Mouse (Mus musculus) CH12.LX (cell line): ENCODE results near the gene Spata25. TPM values are rescaled to one million over a fixed set of nuclear protein-coding genes. Genes with fewer than 3 reads are reported as not detected.

Experiments used
- DNase-seq: peaks from one replicate; pipeline ENCODE4 v3.0.0-alpha.2; 2013; ENCODE audit errors: extremely low read depth
- H3K27ac ChIP-seq: 2 replicates; pipeline ENCODE4 v1.5.1; 2012; ENCODE audit warnings: low read depth, mild to moderate bottlenecking, control low read depth, moderate library complexity; ENCODE audit not compliant: insufficient read depth
- H3K27me3 ChIP-seq: replicated peaks from 2 replicates; pipeline ENCODE3; 2012; ENCODE audit warnings: inconsistent platforms
- H3K36me3 ChIP-seq, 2 experiments: replicated peaks in 1 of 2; 2 replicates each; pipeline versions ENCODE3 to v1.6.1; 2012; ENCODE audit warnings: inconsistent platforms in 1 of 2, low read length in 1 of 2, mild to moderate bottlenecking in 1 of 2, mixed read lengths in 1 of 2, moderate library complexity in 1 of 2; ENCODE audit not compliant: control insufficient read depth in 1 of 2, insufficient read depth in 1 of 2
- H3K4me1 ChIP-seq, 2 experiments: 2 replicates each; pipeline ENCODE4 v1.6.1; 2012; ENCODE audit warnings: inconsistent platforms in 1 of 2, moderate library complexity in 1 of 2; ENCODE audit not compliant: insufficient read depth in 2 of 2, control insufficient read depth in 1 of 2
- H3K4me2 ChIP-seq: 2 replicates; pipeline ENCODE4 v1.6.1; 2012; ENCODE audit warnings: low read depth, mild to moderate bottlenecking, control low read depth; ENCODE audit not compliant: poor library complexity, insufficient read depth, severe bottlenecking
- H3K4me3 ChIP-seq, 3 experiments: fragments of 150-350 bp in 1 of 3; sonication (generic) in 1 of 3; replicated peaks in 1 of 3; 2 replicates each; pipeline versions ENCODE3 to v1.5.1; 2011 to 2012; ENCODE audit warnings: low read depth in 2 of 3, low read length in 2 of 3, mild to moderate bottlenecking in 2 of 3, moderate library complexity in 2 of 3, control low read depth in 1 of 3, improper control_type of control experiment in 1 of 3, inconsistent platforms in 1 of 3, mixed read lengths in 1 of 3; ENCODE audit not compliant: poor library complexity in 1 of 3
- H3K79me2 ChIP-seq: replicated peaks from 2 replicates; pipeline ENCODE4 v1.6.1; 2012; ENCODE audit warnings: mild to moderate bottlenecking, moderate library complexity; ENCODE audit not compliant: control insufficient read depth, poor library complexity, insufficient read depth, severe bottlenecking; ENCODE audit errors: extremely low read depth
- H3K9ac ChIP-seq: 2 replicates; pipeline ENCODE4 v1.6.1; 2012; ENCODE audit warnings: low read depth, mild to moderate bottlenecking, control low read depth, moderate library complexity; ENCODE audit not compliant: insufficient read depth
- H3K9me3 ChIP-seq: replicated peaks from 2 replicates; pipeline ENCODE3; 2012; ENCODE audit warnings: low read length, inconsistent platforms, mixed read lengths
- BHLHE40 ChIP-seq: IDR thresholded peaks from 2 replicates; pipeline ENCODE4 v1.6.1; 2011; ENCODE audit warnings: mild to moderate bottlenecking, low read depth, low read length, improper control_type of control experiment
- CHD1 ChIP-seq: IDR thresholded peaks from 2 replicates; pipeline ENCODE4 v1.6.1; 2012; ENCODE audit warnings: low read depth, low read length, improper control_type of control experiment, inconsistent platforms
- EP300 ChIP-seq: IDR thresholded peaks from 2 replicates; pipeline ENCODE4 v1.6.1; 2011; ENCODE audit warnings: low read length, improper control_type of control experiment
- MAFK ChIP-seq: IDR thresholded peaks from 2 replicates; pipeline ENCODE4 v1.6.1; 2011; ENCODE audit warnings: low read length, improper control_type of control experiment; ENCODE audit not compliant: insufficient replicate concordance
- RCOR1 ChIP-seq: conservative IDR thresholded peaks from 2 replicates; pipeline ENCODE4 v1.6.1; 2012; ENCODE audit warnings: low read depth, mild to moderate bottlenecking, inconsistent platforms, low read length, improper control_type of control experiment
- TCF12 ChIP-seq: IDR thresholded peaks from 2 replicates; pipeline ENCODE4 v1.6.1; 2014; ENCODE audit warnings: low read depth, mild to moderate bottlenecking, inconsistent platforms, low read length, improper control_type of control experiment
- ZKSCAN1 ChIP-seq: IDR thresholded peaks from 2 replicates; pipeline ENCODE4 v1.6.1; 2012; ENCODE audit warnings: low read depth, inconsistent platforms, low read length, improper control_type of control experiment, borderline replicate concordance
- ZMIZ1 ChIP-seq: IDR thresholded peaks from 2 replicates; pipeline ENCODE4 v1.6.1; 2012; ENCODE audit warnings: low read depth, mild to moderate bottlenecking, inconsistent platforms, low read length, improper control_type of control experiment
- dilution Hi-C: fragments of 300-500 bp; cut with MboI; formaldehyde crosslinking; loops from 2 replicates; pipeline ENCODE4 v1.14.3; 2020; ENCODE audit warnings: low sequenced_read_pairs; ENCODE audit not compliant: extremely low pct_unique_long_range_greater_than_20kb, extremely low pct_ligation_motif_present
- in situ Hi-C: fragments of 300-500 bp; cut with MboI; formaldehyde crosslinking; loops from 3 replicates; pipeline ENCODE4 v1.14.3; 2019; ENCODE audit warnings: low sequenced_read_pairs, low pct_ligation_motif_present, low pct_unique_long_range_greater_than_20kb, mixed read lengths
- polyA plus RNA-seq: library from polyadenylated mRNA; unstranded; fragments of >175 nt; gene quantifications from 2 replicates; pipeline ENCODE4 v1.2.1, GENCODE M21; 2012; ENCODE audit warnings: low read depth; ENCODE audit not compliant: insufficient read length
- total RNA-seq, 2 experiments: library from RNA; depleted of rRNA; stranded (reverse); fragments of 300-350 nt in 1 of 2; fragments of >200 nt in 1 of 2; gene quantifications; 2 replicates each; pipeline ENCODE4 v1.2.3; 2012 to 2014

Gene Spata25
- total and polyA plus RNA-seq, 3 experiments, result not detected

GRCm38 (mm10) chr2:164778809-164779208, 49.5 kb downstream of the Spata25 start:
- Histone ChIP-seq H3K4me2 (no peak overlapping the region), H3K27ac (no peak overlapping the region), H3K9me3 (no peaks in the 10 kb centered on the region), H3K4me3 (no peak overlapping the region), H3K9ac (no peak overlapping the region), H3K36me3 (peaks cover 0 to 2% of the 10 kb centered on the region in 2 experiments), H3K27me3 (peaks cover 63% of the 10 kb centered on the region), H3K79me2 (no peaks in the 10 kb centered on the region), H3K4me1 (no peaks in the 10 kb centered on the region; a peak in 1 of 4 replicates)
- no peak for TF ChIP-seq ZMIZ1
- no peak for DNase-seq
- in situ Hi-C loops (no loop called here), dilution Hi-C loops (no loop called here)

DNA sequence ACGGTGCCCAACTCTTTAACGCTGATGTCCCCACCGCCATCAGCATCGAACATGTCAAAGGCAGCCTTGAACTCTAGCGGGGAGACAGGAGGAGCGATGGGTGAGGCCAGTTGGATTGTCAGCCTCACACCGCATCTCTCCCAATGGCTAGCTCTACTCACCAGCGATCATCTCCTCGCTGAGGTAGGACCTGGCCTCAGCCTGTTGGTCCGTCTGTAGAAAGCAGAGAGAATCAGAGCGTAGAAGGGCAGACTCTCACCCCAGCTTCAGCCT, 50.4 kb downstream of the Spata25 start:
- Histone ChIP-seq H3K36me3 (peaks cover under 1 to 11% of the 10 kb centered on the region in 2 experiments), H3K4me3 (no peak overlapping the region), H3K27ac (no peak overlapping the region), H3K9me3 (no peaks in the 10 kb centered on the region), H3K27me3 (peaks cover 58% of the 10 kb centered on the region), H3K79me2 (no peaks in the 10 kb centered on the region), H3K9ac (no peak overlapping the region), H3K4me2 (no peak overlapping the region), H3K4me1 (no peaks in the 10 kb centered on the region)
- dilution Hi-C loops (no loop called here), in situ Hi-C loops (no loop called here)
- DNase-seq, result no peak
- no peak for TF ChIP-seq TCF12
- no peak for TF ChIP-seq BHLHE40
- TF ChIP-seq ZKSCAN1, result no peak

- Histone ChIP-seq H3K79me2 (no peaks in the 10 kb centered on the region), H3K9ac (no peak overlapping the region), H3K27ac (no peak overlapping the region), H3K36me3 (peaks cover 3 to 14% of the 10 kb centered on the region in 2 experiments), H3K4me2 (no peak overlapping the region), H3K4me1 (no peaks in the 10 kb centered on the region), H3K9me3 (no peaks in the 10 kb centered on the region), H3K4me3 (no peak overlapping the region), H3K27me3 (peaks cover 53% of the 10 kb centered on the region)
- in situ Hi-C loops (no loop called here), dilution Hi-C loops (no loop called here)
- no peak for DNase-seq
- TF ChIP-seq TCF12, result no peak
- no peak for TF ChIP-seq CHD1
- no peak for TF ChIP-seq EP300
- no peak for TF ChIP-seq MAFK
- no peak for TF ChIP-seq RCOR1
- no peak for TF ChIP-seq ZMIZ1
Observed at GRCm38 (mm10) chr2:164777246-164778014, 50.9 kb downstream of the Spata25 start.
